Mouse (Mus musculus): ENCODE measurements around the gene Fam76b. TPM values are rescaled to one million over a fixed set of nuclear protein-coding genes. Genes with fewer than 3 reads are reported as not detected.

Gene Fam76b
- polyA plus RNA-seq, 1 experiment from 2014 or later = 12.5 TPM

GRCm38 (mm10) chr9:13853876-13854275 is 26.4 kb downstream of the Fam76b start:
- Histone ChIP-seq H3K4me3 (ENCODE audit: low read length) (no peak overlapping the region), H3K9ac (ENCODE audit: low read depth, low read length) (no peak overlapping the region), H3K9me3 (ENCODE audit: control insufficient read depth, low read length) (no peaks in the 10 kb centered on the region), H3K27ac (ENCODE audit: low read length) (no peak overlapping the region), H3K4me1 (ENCODE audit: control insufficient read depth, insufficient read depth, low read length) (no peaks in the 10 kb centered on the region), H3K27me3 (replicated peaks; ENCODE audit: control insufficient read depth, insufficient read depth, low read length) (no peaks in the 10 kb centered on the region), H3K4me2 (ENCODE audit: low read depth, low read length) (no peak overlapping the region), H3K36me3 (ENCODE audit: control insufficient read depth, insufficient read depth, low read length) (no peaks in the 10 kb centered on the region)
- WGBS = 42% methylated on average over 3 of the region's 3 CpGs
- ATAC-seq = no peak

- no peaks in the 10 kb centered on the region for H3K4me1 ChIP-seq (ENCODE audit: control insufficient read depth, insufficient read depth, low read length)
- H3K27ac ChIP-seq (ENCODE audit: low read length) = no peak overlapping the region
- no peaks in the 10 kb centered on the region for H3K9me3 ChIP-seq (ENCODE audit: control insufficient read depth, low read length)
- 75% methylated on average over 1 of the region's 1 CpGs for WGBS
- H3K9ac ChIP-seq (ENCODE audit: low read depth, low read length) = no peak overlapping the region
- no peaks in the 10 kb centered on the region for H3K36me3 ChIP-seq (ENCODE audit: control insufficient read depth, insufficient read depth, low read length)
- no peak overlapping the region for H3K4me2 ChIP-seq (ENCODE audit: low read depth, low read length)
- ATAC-seq = no peak
- H3K27me3 ChIP-seq (replicated peaks; ENCODE audit: control insufficient read depth, insufficient read depth, low read length) = no peaks in the 10 kb centered on the region
- H3K4me3 ChIP-seq (ENCODE audit: low read length) = no peak overlapping the region
These were observed 28.7 kb downstream of the Fam76b start for GRCm38 (mm10) chr9:13856247-13856646.

- WGBS = 67% methylated on average over 4 of the region's 4 CpGs
- H3K36me3 ChIP-seq (ENCODE audit: control insufficient read depth, insufficient read depth, low read length) = no peaks in the 10 kb centered on the region
- H3K4me2 ChIP-seq (ENCODE audit: low read depth, low read length) = no peak overlapping the region
- no peak overlapping the region for H3K9ac ChIP-seq (ENCODE audit: low read depth, low read length)
- H3K4me3 ChIP-seq (ENCODE audit: low read length) = no peak overlapping the region
- no peaks in the 10 kb centered on the region for H3K4me1 ChIP-seq (ENCODE audit: control insufficient read depth, insufficient read depth, low read length)
- no peak overlapping the region for H3K27ac ChIP-seq (ENCODE audit: low read length)
- no peak for ATAC-seq
- H3K27me3 ChIP-seq (replicated peaks; ENCODE audit: control insufficient read depth, insufficient read depth, low read length) = no peaks in the 10 kb centered on the region
- H3K9me3 ChIP-seq (ENCODE audit: control insufficient read depth, low read length) = no peaks in the 10 kb centered on the region
These were observed 29.3 kb downstream of the Fam76b start for GRCm38 (mm10) chr9:13856777-13857176.

GRCm38 (mm10) chr9:13867646-13868045 is 40.1 kb downstream of the Fam76b start:
- no peak for ATAC-seq
- H3K4me1 ChIP-seq (ENCODE audit: control insufficient read depth, insufficient read depth, low read length) = no peaks in the 10 kb centered on the region
- WGBS = 64% methylated on average over 2 of the region's 2 CpGs

GRCm38 (mm10) chr9:13871631-13872030 is 44.1 kb downstream of the Fam76b start:
- Histone ChIP-seq H3K27me3 (replicated peaks; ENCODE audit: control insufficient read depth, insufficient read depth, low read length) (no peaks in the 10 kb centered on the region), H3K4me1 (ENCODE audit: control insufficient read depth, insufficient read depth, low read length) (no peaks in the 10 kb centered on the region), H3K4me2 (ENCODE audit: low read depth, low read length) (no peak overlapping the region), H3K36me3 (ENCODE audit: control insufficient read depth, insufficient read depth, low read length) (no peaks in the 10 kb centered on the region), H3K9ac (ENCODE audit: low read depth, low read length) (no peak overlapping the region), H3K27ac (ENCODE audit: low read length) (no peak overlapping the region), H3K4me3 (ENCODE audit: low read length) (no peak overlapping the region), H3K9me3 (ENCODE audit: control insufficient read depth, low read length) (no peaks in the 10 kb centered on the region)
- no peak for ATAC-seq
- 84% methylated on average over 7 of the region's 7 CpGs for WGBS

More at GRCm38 (mm10) chr9:13867646-13868045, 40.1 kb downstream of the Fam76b start:
- Histone ChIP-seq H3K27me3 (replicated peaks; ENCODE audit: control insufficient read depth, insufficient read depth, low read length) (no peaks in the 10 kb centered on the region), H3K4me3 (ENCODE audit: low read length) (no peak overlapping the region), H3K27ac (ENCODE audit: low read length) (no peak overlapping the region), H3K4me2 (ENCODE audit: low read depth, low read length) (no peak overlapping the region), H3K9me3 (ENCODE audit: control insufficient read depth, low read length) (no peaks in the 10 kb centered on the region), H3K36me3 (ENCODE audit: control insufficient read depth, insufficient read depth, low read length) (no peaks in the 10 kb centered on the region), H3K9ac (ENCODE audit: low read depth, low read length) (no peak overlapping the region)

- Histone ChIP-seq H3K36me3 (ENCODE audit: control insufficient read depth, insufficient read depth, low read length) (no peaks in the 10 kb centered on the region), H3K4me2 (ENCODE audit: low read depth, low read length) (no peak overlapping the region), H3K27ac (ENCODE audit: low read length) (no peak overlapping the region), H3K4me3 (ENCODE audit: low read length) (no peak overlapping the region), H3K4me1 (ENCODE audit: control insufficient read depth, insufficient read depth, low read length) (no peaks in the 10 kb centered on the region), H3K9me3 (ENCODE audit: control insufficient read depth, low read length) (no peaks in the 10 kb centered on the region), H3K27me3 (replicated peaks; ENCODE audit: control insufficient read depth, insufficient read depth, low read length) (no peaks in the 10 kb centered on the region), H3K9ac (ENCODE audit: low read depth, low read length) (no peak overlapping the region)
- 42% methylated on average over 2 of the region's 2 CpGs for WGBS
- ATAC-seq = no peak
These were observed 46.8 kb downstream of the Fam76b start for GRCm38 (mm10) chr9:13874359-13874758.

- ATAC-seq = no peak
- no peak overlapping the region for H3K4me2 ChIP-seq (ENCODE audit: low read depth, low read length)
- no peaks in the 10 kb centered on the region for H3K27me3 ChIP-seq (replicated peaks; ENCODE audit: control insufficient read depth, insufficient read depth, low read length)
- no peaks in the 10 kb centered on the region for H3K4me1 ChIP-seq (ENCODE audit: control insufficient read depth, insufficient read depth, low read length)
- H3K27ac ChIP-seq (ENCODE audit: low read length) = no peak overlapping the region
- no peaks in the 10 kb centered on the region for H3K9me3 ChIP-seq (ENCODE audit: control insufficient read depth, low read length)
- WGBS = 37% methylated on average over 2 of the region's 2 CpGs
- H3K4me3 ChIP-seq (ENCODE audit: low read length) = no peak overlapping the region
- no peaks in the 10 kb centered on the region for H3K36me3 ChIP-seq (ENCODE audit: control insufficient read depth, insufficient read depth, low read length)
- no peak overlapping the region for H3K9ac ChIP-seq (ENCODE audit: low read depth, low read length)
These were observed 47.8 kb downstream of the Fam76b start for GRCm38 (mm10) chr9:13875340-13875739.

- Histone ChIP-seq H3K9ac (ENCODE audit: low read depth, low read length) (no peak overlapping the region), H3K27ac (ENCODE audit: low read length) (no peak overlapping the region), H3K27me3 (replicated peaks; ENCODE audit: control insufficient read depth, insufficient read depth, low read length) (no peaks in the 10 kb centered on the region), H3K4me3 (ENCODE audit: low read length) (no peak overlapping the region), H3K4me1 (ENCODE audit: control insufficient read depth, insufficient read depth, low read length) (no peaks in the 10 kb centered on the region), H3K4me2 (ENCODE audit: low read depth, low read length) (no peak overlapping the region), H3K9me3 (ENCODE audit: control insufficient read depth, low read length) (no peaks in the 10 kb centered on the region), H3K36me3 (ENCODE audit: control insufficient read depth, insufficient read depth, low read length) (no peaks in the 10 kb centered on the region)
- no peak for ATAC-seq
- WGBS = 58% methylated on average over 1 of the region's 1 CpGs
These were observed 53.2 kb downstream of the Fam76b start for GRCm38 (mm10) chr9:13880761-13881160.

- H3K9me3 ChIP-seq (ENCODE audit: control insufficient read depth, low read length) = no peaks in the 10 kb centered on the region
- H3K9ac ChIP-seq (ENCODE audit: low read depth, low read length) = no peak overlapping the region
- H3K27me3 ChIP-seq (replicated peaks; ENCODE audit: control insufficient read depth, insufficient read depth, low read length) = no peaks in the 10 kb centered on the region
- H3K4me1 ChIP-seq (ENCODE audit: control insufficient read depth, insufficient read depth, low read length) = no peaks in the 10 kb centered on the region
- WGBS = 8% methylated on average over 2 of the region's 2 CpGs
- H3K36me3 ChIP-seq (ENCODE audit: control insufficient read depth, insufficient read depth, low read length) = no peaks in the 10 kb centered on the region
- no peak overlapping the region for H3K4me3 ChIP-seq (ENCODE audit: low read length)
- ATAC-seq = peak; percentile 91
- no peak overlapping the region for H3K4me2 ChIP-seq (ENCODE audit: low read depth, low read length)
- H3K27ac ChIP-seq (ENCODE audit: low read length) = no peak overlapping the region
These were observed 55.0 kb downstream of the Fam76b start for GRCm38 (mm10) chr9:13882478-13882877.

- WGBS = 73% methylated on average over 5 of the region's 5 CpGs
- peaks cover 2% of the 10 kb centered on the region; the same call in 1 of the 2 replicates for H3K4me1 ChIP-seq (ENCODE audit: control insufficient read depth, insufficient read depth, low read length)
- no peaks in the 10 kb centered on the region for H3K36me3 ChIP-seq (ENCODE audit: control insufficient read depth, insufficient read depth, low read length)
- 0 out of 2 replicates have a peak, but pooled peaks cover 5% of the 10 kb centered on the region for H3K27me3 ChIP-seq (replicated peaks; ENCODE audit: control insufficient read depth, insufficient read depth, low read length)
- no peak overlapping the region for H3K9ac ChIP-seq (ENCODE audit: low read depth, low read length)
- ATAC-seq = no peak
- H3K9me3 ChIP-seq (ENCODE audit: control insufficient read depth, low read length) = no peaks in the 10 kb centered on the region; the same call in 1 of the 2 replicates
- H3K4me3 ChIP-seq (ENCODE audit: low read length) = no peak overlapping the region
- H3K27ac ChIP-seq (ENCODE audit: low read length) = no peak overlapping the region
- H3K4me2 ChIP-seq (ENCODE audit: low read depth, low read length) = no peak overlapping the region
These were observed 61.5 kb downstream of the Fam76b start for GRCm38 (mm10) chr9:13888981-13889380.

Measured in intestine, embryonic 16.5 days (tissue).